Mouse (Mus musculus): Measurements from ENCODE around the gene Tbc1d10b.

- TF ChIP-seq CHD2 (IDR thresholded peaks at IDR 0.05; ENCODE audit: low read length) (no peak), MAFK (IDR thresholded peaks at IDR 0.05; ENCODE audit: borderline replicate concordance, low read depth, low read length) (no peak), CTCF (IDR thresholded peaks at IDR 0.05 in 2 of 3, conservative IDR thresholded peaks at IDR 0.05 in 1 of 3; ENCODE audit: control insufficient read depth in 1 of 3, insufficient read depth in 1 of 3, low read depth in 2 of 3, low read length in 3 of 3, poor library complexity in 1 of 3, severe bottlenecking in 1 of 3) (no peak), MYC (IDR thresholded peaks at IDR 0.05; ENCODE audit: low read depth, low read length) (no peak), MAX (IDR thresholded peaks at IDR 0.05; ENCODE audit: low read length) (no peak), ZMIZ1 (IDR thresholded peaks at IDR 0.05; ENCODE audit: low read depth, low read length) (no peak), POLR2A (IDR thresholded peaks at IDR 0.05; ENCODE audit: control insufficient read depth in 1 of 2, insufficient read depth in 1 of 2, low read depth in 1 of 2, low read length in 2 of 2, poor library complexity in 1 of 2) (no peak), E2F4 (IDR thresholded peaks at IDR 0.05; ENCODE audit: borderline replicate concordance, low read depth, low read length) (no peak), ZKSCAN1 (IDR thresholded peaks at IDR 0.05; ENCODE audit: low read depth, low read length) (no peak), MEF2A (IDR thresholded peaks at IDR 0.05; ENCODE audit: extremely low read depth, insufficient replicate concordance, low read depth, low read length, poor library complexity, severe bottlenecking) (no peak), ZC3H11A (IDR thresholded peaks at IDR 0.05; ENCODE audit: low read depth, low read length) (no peak), ETS1 (IDR thresholded peaks at IDR 0.05; ENCODE audit: low read depth, low read length) (no peak)
These were observed 60.4 kb downstream of the Tbc1d10b start for GRCm38 (mm10) chr7:127147901-127148300.

All from MEL (cell line).